Mouse (Mus musculus) forebrain, postnatal 0 days (tissue): ENCODE measurements around the gene Sos1. TPM values are rescaled to one million over a fixed set of nuclear protein-coding genes. Genes with fewer than 3 reads are reported as not detected.

Experiments used
- ATAC-seq: fragments of 200-750 bp; cut with Nextera tagmentation; 2 replicates; pipeline ENCODE4 v1.8.0; 2017; ENCODE audit warnings: mild to moderate bottlenecking, moderate library complexity
- DNase-seq: peaks from one replicate; pipeline ENCODE4 v3.0.0-alpha.2; 2015
- H3K27ac ChIP-seq: fragments of 300-500 bp; sonication (generic); 2 replicates; pipeline ENCODE4 v1.5.1; 2014; ENCODE audit warnings: low read depth, mild to moderate bottlenecking, antibody characterized with exemption, low read length, moderate library complexity, mixed read lengths
- H3K27me3 ChIP-seq: fragments of 300-500 bp; sonication (generic); 2 replicates; pipeline ENCODE4 v1.6.1; 2014; ENCODE audit warnings: mild to moderate bottlenecking, low read length, mixed read lengths; ENCODE audit not compliant: insufficient read depth
- H3K36me3 ChIP-seq: fragments of 300-500 bp; sonication (generic); 2 replicates; pipeline ENCODE4 v1.6.1; 2014; ENCODE audit warnings: mild to moderate bottlenecking, moderate library complexity; ENCODE audit not compliant: insufficient read depth
- H3K4me1 ChIP-seq: fragments of 300-500 bp; sonication (generic); 2 replicates; pipeline ENCODE4 v1.6.1; 2014; ENCODE audit warnings: antibody characterized with exemption; ENCODE audit not compliant: insufficient read depth
- H3K4me2 ChIP-seq: fragments of 300-500 bp; sonication (generic); 2 replicates; pipeline ENCODE4 v1.6.1; 2014; ENCODE audit warnings: low read depth, mild to moderate bottlenecking, moderate library complexity
- H3K4me3 ChIP-seq: fragments of 300-500 bp; sonication (generic); 2 replicates; pipeline ENCODE4 v1.5.1; 2014; ENCODE audit warnings: low read depth, low read length, mixed read lengths
- H3K9ac ChIP-seq: fragments of 300-500 bp; sonication (generic); 2 replicates; pipeline ENCODE4 v1.6.1; 2014; ENCODE audit warnings: mild to moderate bottlenecking
- H3K9me3 ChIP-seq: fragments of 300-500 bp; sonication (generic); 2 replicates; pipeline ENCODE4 v1.6.1; 2016; ENCODE audit warnings: low read length
- CTCF ChIP-seq: sonication (generic); IDR thresholded peaks from 2 replicates; pipeline ENCODE4 v1.5.1; 2016; ENCODE audit warnings: antibody characterized with exemption, control low read depth, low read depth
- WGBS: fragments of 180-500 bp; shearing (Covaris S2); extraction: QIAGEN DNeasy Blood & Tissue Kit; methylation state at CpG from one replicate; pipeline ENCODE4 v1.1.7; 2014; 5-methylcytosine and 5-hydroxymethylcytosine counted together
- polyA plus RNA-seq: library from polyadenylated mRNA; unstranded; fragments of >200 nt; fragmentation: Nextera tagmentation; extraction: Ambion mirVana; gene quantifications from 2 replicates; pipeline ENCODE4 v1.2.1, GENCODE M21; 2015
- total RNA-seq: library from RNA; depleted of rRNA; stranded (reverse); fragments of >200 nt; gene quantifications from 2 replicates; pipeline ENCODE4 v1.2.3, GENCODE M21; 2014

Sos1 gene
- total and polyA plus RNA-seq, 2 experiments from 2014 or later = 5.2 to 29.3 TPM

GRCm38 (mm10) chr17:80515956-80516355, 35.7 kb upstream of the Sos1 start:
- ATAC-seq (no peak), DNase-seq (no peak)
- no peak for TF ChIP-seq CTCF
- no peaks in the 10 kb centered on the region for H3K27me3 ChIP-seq
- 89% methylated on average over 9 of the region's 9 CpGs for WGBS
- no peak overlapping the region for H3K4me2 ChIP-seq
- H3K9ac ChIP-seq = no peak overlapping the region
- no peaks in the 10 kb centered on the region for H3K4me1 ChIP-seq
- H3K9me3 ChIP-seq = no peaks in the 10 kb centered on the region
- H3K36me3 ChIP-seq = no peaks in the 10 kb centered on the region
- H3K27ac ChIP-seq = no peak overlapping the region
- H3K4me3 ChIP-seq = no peak overlapping the region

GRCm38 (mm10) chr17:80515513-80515912, 35.3 kb upstream of the Sos1 start:
- no peak overlapping the region for H3K27ac ChIP-seq
- WGBS = 91% methylated on average over 7 of the region's 7 CpGs
- TF ChIP-seq CTCF = no peak
- H3K36me3 ChIP-seq = no peaks in the 10 kb centered on the region
- H3K9me3 ChIP-seq = no peaks in the 10 kb centered on the region
- no peaks in the 10 kb centered on the region for H3K27me3 ChIP-seq
- no peaks in the 10 kb centered on the region for H3K4me1 ChIP-seq
- no peak overlapping the region for H3K9ac ChIP-seq
- H3K4me3 ChIP-seq = no peak overlapping the region
- no peak overlapping the region for H3K4me2 ChIP-seq
- ATAC-seq = no peak
- DNase-seq = no peak

- H3K9me3 ChIP-seq = no peaks in the 10 kb centered on the region
- WGBS = 90% methylated on average over 8 of the region's 8 CpGs
- no peak overlapping the region for H3K4me2 ChIP-seq
- H3K4me1 ChIP-seq = no peaks in the 10 kb centered on the region
- no peaks in the 10 kb centered on the region for H3K36me3 ChIP-seq
- ATAC-seq = no peak
- H3K9ac ChIP-seq = no peak overlapping the region
- H3K27ac ChIP-seq = no peak overlapping the region
- no peaks in the 10 kb centered on the region for H3K27me3 ChIP-seq
- no peak overlapping the region for H3K4me3 ChIP-seq
- TF ChIP-seq CTCF = no peak
- DNase-seq = no peak
Measured at GRCm38 (mm10) chr17:80513766-80514165, 33.5 kb upstream of the Sos1 start.

GRCm38 (mm10) chr17:80510459-80510855, 30.2 kb upstream of the Sos1 start:
- Histone ChIP-seq H3K36me3 (no peaks in the 10 kb centered on the region), H3K27me3 (no peaks in the 10 kb centered on the region), H3K9ac (no peak overlapping the region), H3K9me3 (no peaks in the 10 kb centered on the region), H3K4me1 (no peaks in the 10 kb centered on the region), H3K27ac (no peak overlapping the region), H3K4me2 (no peak overlapping the region), H3K4me3 (no peak overlapping the region)
- TF ChIP-seq CTCF = no peak
- DNase-seq (no peak), ATAC-seq (no peak)
- 86% methylated on average over 3 of the region's 3 CpGs for WGBS

GRCm38 (mm10) chr17:80509494-80510458, 29.5 kb upstream of the Sos1 start:
- Histone ChIP-seq H3K27me3 (no peaks in the 10 kb centered on the region), H3K27ac (no peak overlapping the region), H3K36me3 (no peaks in the 10 kb centered on the region), H3K9ac (no peak overlapping the region), H3K4me1 (no peaks in the 10 kb centered on the region), H3K9me3 (no peaks in the 10 kb centered on the region), H3K4me3 (no peak overlapping the region), H3K4me2 (no peak overlapping the region)
- DNase-seq = no peak
- no peak for ATAC-seq
- TF ChIP-seq CTCF = no peak
- 67% methylated on average over 4 of the region's 4 CpGs for WGBS

- no peak overlapping the region for H3K4me3 ChIP-seq
- ATAC-seq (no peak), DNase-seq (no peak)
- no peaks in the 10 kb centered on the region for H3K4me1 ChIP-seq
- no peak overlapping the region for H3K27ac ChIP-seq
- no peak overlapping the region for H3K4me2 ChIP-seq
- H3K27me3 ChIP-seq = no peaks in the 10 kb centered on the region
- H3K36me3 ChIP-seq = no peaks in the 10 kb centered on the region
- TF ChIP-seq CTCF = no peak
- WGBS = 87% methylated on average over 6 of the region's 6 CpGs
- H3K9me3 ChIP-seq = no peaks in the 10 kb centered on the region
- no peak overlapping the region for H3K9ac ChIP-seq
Measured at GRCm38 (mm10) chr17:80505766-80506165, 25.5 kb upstream of the Sos1 start.

- H3K36me3 ChIP-seq = no peaks in the 10 kb centered on the region
- H3K27me3 ChIP-seq = no peaks in the 10 kb centered on the region
- DNase-seq (no peak), ATAC-seq (no peak)
- TF ChIP-seq CTCF = no peak
- no peak overlapping the region for H3K27ac ChIP-seq
- 81% methylated on average over 4 of the region's 4 CpGs for WGBS
- H3K9me3 ChIP-seq = no peaks in the 10 kb centered on the region
- no peak overlapping the region for H3K4me3 ChIP-seq
- no peak overlapping the region for H3K9ac ChIP-seq
- H3K4me1 ChIP-seq = no peaks in the 10 kb centered on the region
- H3K4me2 ChIP-seq = no peak overlapping the region
Measured at GRCm38 (mm10) chr17:80505342-80505741, 25.1 kb upstream of the Sos1 start.
